Mouse (Mus musculus): ENCODE data around the gene Clp1. TPM values are rescaled to one million over a fixed set of nuclear protein-coding genes. Genes with fewer than 3 reads are reported as not detected.

The Clp1 gene
- total and polyA plus RNA-seq, 3 experiments = 27.1 to 29.8 TPM; not detected in 1

GRCm38 (mm10) chr2:84679016-84679415 lies 48.1 kb downstream of the Clp1 start, which contains the start of gene Tmx2:
Tmx2 (minus strand) TSS chr2:84679140.
- peak within 1 kb of the TSS; percentile 82 for H3K9ac ChIP-seq (ENCODE audit: control insufficient read depth, low read depth, low read length, poor library complexity, severe bottlenecking)
- no peaks in the 10 kb centered on the region for H3K27me3 ChIP-seq (ENCODE audit: control insufficient read depth in 1 of 2, insufficient read depth in 2 of 2, low read length in 2 of 2)
- H3K79me2 ChIP-seq (ENCODE audit: control insufficient read depth, insufficient read depth, low read length, poor library complexity) = peaks cover 26% of the 10 kb centered on the region
- TF ChIP-seq RCOR1 (IDR thresholded peaks at IDR 0.05; ENCODE audit: low read depth, low read length) (no peak), TCF12 (IDR thresholded peaks at IDR 0.05; ENCODE audit: low read depth, low read length) (no peak), MEF2A (IDR thresholded peaks at IDR 0.05; ENCODE audit: extremely low read depth, insufficient replicate concordance, low read depth, low read length, poor library complexity, severe bottlenecking) (no peak), TBP (IDR thresholded peaks at IDR 0.05; ENCODE audit: low read depth, low read length) (no peak), E2F4 (IDR thresholded peaks at IDR 0.05; ENCODE audit: borderline replicate concordance, low read depth, low read length) (no peak), CTCF (IDR thresholded peaks at IDR 0.05 in 2 of 3, conservative IDR thresholded peaks at IDR 0.05 in 1 of 3; ENCODE audit: control insufficient read depth in 1 of 3, insufficient read depth in 1 of 3, low read depth in 2 of 3, low read length in 3 of 3, poor library complexity in 1 of 3, severe bottlenecking in 1 of 3) (no peak), CHD2 (IDR thresholded peaks at IDR 0.05; ENCODE audit: low read length) (no peak), MAX (IDR thresholded peaks at IDR 0.05; ENCODE audit: low read length) (no peak), MAZ (IDR thresholded peaks at IDR 0.05; ENCODE audit: low read depth, low read length) (no peak), SIN3A (IDR thresholded peaks at IDR 0.05; ENCODE audit: low read length) (no peak)
- peak within 1 kb of the TSS; percentile 70 to 92 for H3K4me3 ChIP-seq (ENCODE audit: control insufficient read depth in 1 of 2, insufficient read depth in 1 of 2, low read depth in 2 of 2, low read length in 2 of 2)
- peaks cover 2 to 31% of the 10 kb centered on the region in 2 experiments; a peak in 3 of 4 replicates for H3K36me3 ChIP-seq (ENCODE audit: control insufficient read depth in 1 of 2, insufficient read depth in 2 of 2, low read length in 2 of 2)
- peak within 1 kb of the TSS; percentile 30; the same call in 1 of the 2 replicates for H3K27ac ChIP-seq (ENCODE audit: control insufficient read depth, low read depth, low read length)
- peak; percentile 30 for DNase-seq (ENCODE audit: low read depth, low spot score)
- H3K4me1 ChIP-seq (ENCODE audit: control insufficient read depth in 1 of 2, insufficient read depth in 2 of 2, low read length in 2 of 2) = peaks cover 13 to 14% of the 10 kb centered on the region in 2 experiments
- H3K9me3 ChIP-seq (replicated peaks; ENCODE audit: insufficient read depth, low read length) = no peaks in the 10 kb centered on the region

DNA sequence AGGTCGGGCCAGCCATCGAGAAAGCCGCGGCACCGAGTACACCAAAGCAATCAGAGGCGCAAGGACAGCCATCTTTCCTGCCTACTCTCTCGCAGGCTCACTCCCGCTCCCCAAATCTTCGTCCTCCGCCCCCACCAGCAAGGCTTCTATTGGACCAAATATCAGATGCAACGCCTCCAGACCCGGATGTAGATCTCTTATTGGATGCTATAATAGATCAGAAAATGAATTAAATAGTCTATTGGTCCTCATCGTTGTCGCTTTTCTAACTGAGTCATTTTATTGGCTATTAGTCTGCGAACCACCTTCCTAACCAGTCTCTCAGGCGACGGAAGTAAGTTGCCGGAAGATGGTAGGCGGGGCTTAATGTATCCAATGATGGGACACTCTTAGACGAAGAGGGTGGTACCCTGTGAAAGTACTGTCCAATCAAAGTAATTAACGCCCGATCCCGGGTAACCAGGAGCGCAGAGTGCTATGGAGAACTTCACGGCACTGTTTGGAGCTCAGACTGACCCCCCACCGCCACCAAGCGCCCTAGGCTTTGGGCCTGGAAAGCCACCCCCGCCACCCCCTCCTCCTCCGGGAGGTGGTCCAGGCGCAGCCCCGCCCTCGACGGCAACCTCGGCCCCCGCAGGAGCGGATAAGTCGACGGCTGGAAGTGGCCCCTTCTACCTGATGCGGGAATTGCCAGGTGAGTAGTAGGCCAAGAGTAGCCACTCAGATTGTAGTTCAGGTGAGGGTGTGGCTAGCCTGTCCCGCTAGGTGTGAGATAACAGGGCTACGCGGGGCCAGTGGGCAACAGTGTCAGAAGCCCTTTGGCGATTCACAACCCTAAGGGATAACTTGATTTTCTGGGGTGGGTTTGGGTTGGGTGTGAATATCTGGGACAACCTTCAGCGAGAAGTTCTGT lies 48.9 kb downstream of the Clp1 start, which contains the start of the genes Gm28635 and Med19:
Gene Gm28635 (minus strand): TSS at position 74 of the 913 bp plus-strand sequence.
Gene Med19 (plus strand): TSS at position 435 of the 913 bp plus-strand sequence.
- peak within 1 kb of the TSS; percentile 45 for H3K27ac ChIP-seq (ENCODE audit: control insufficient read depth, low read depth, low read length)
- peak within 1 kb of the TSS; percentile 88 to 94 for H3K4me3 ChIP-seq (ENCODE audit: control insufficient read depth in 1 of 2, insufficient read depth in 1 of 2, low read depth in 2 of 2, low read length in 2 of 2)
- peaks cover 2 to 25% of the 10 kb centered on the region in 2 experiments; a peak in 3 of 4 replicates for H3K36me3 ChIP-seq (ENCODE audit: control insufficient read depth in 1 of 2, insufficient read depth in 2 of 2, low read length in 2 of 2)
- TF ChIP-seq MXI1 (IDR thresholded peaks at IDR 0.05; ENCODE audit: low read depth, low read length) (peak; percentile 54), CHD2 (IDR thresholded peaks at IDR 0.05; ENCODE audit: low read length) (peak; percentile 93), POLR2A (IDR thresholded peaks at IDR 0.05; ENCODE audit: control insufficient read depth in 1 of 2, insufficient read depth in 1 of 2, low read depth in 1 of 2, low read length in 2 of 2, poor library complexity in 1 of 2) (peak; percentile 9 to 77; a peak in 2 of 4 replicates), NRF1 (IDR thresholded peaks at IDR 0.05; ENCODE audit: insufficient read depth, low read depth, low read length, poor library complexity, severe bottlenecking) (0 out of 2 replicates have a peak, but pooled peaks have one; percentile 24), JUND (IDR thresholded peaks at IDR 0.05; ENCODE audit: low read depth, low read length) (peak; percentile 36; the same call in 1 of the 2 replicates), NELFE (IDR thresholded peaks at IDR 0.05; ENCODE audit: low read depth, low read length) (peak; percentile 66), MYC (IDR thresholded peaks at IDR 0.05; ENCODE audit: low read depth, low read length) (peak; percentile 18; the same call in 1 of the 2 replicates), GATA1 (IDR thresholded peaks at IDR 0.05; ENCODE audit: low read depth, low read length) (0 out of 2 replicates have a peak, but pooled peaks have one; percentile 20), TBP (IDR thresholded peaks at IDR 0.05; ENCODE audit: low read depth, low read length) (peak; percentile 16), BHLHE40 (IDR thresholded peaks at IDR 0.05; ENCODE audit: borderline replicate concordance, low read depth, low read length) (no peak), MAZ (IDR thresholded peaks at IDR 0.05; ENCODE audit: low read depth, low read length) (peak; percentile 97), ELF1 (IDR thresholded peaks at IDR 0.05; ENCODE audit: low read depth, low read length) (peak; percentile 84), POLR2AphosphoS5 (IDR thresholded peaks at IDR 0.05; ENCODE audit: borderline replicate concordance, low read depth, low read length) (no peak), POLR2AphosphoS2 (IDR thresholded peaks at IDR 0.05; ENCODE audit: low read length) (peak; percentile 63; the same call in 1 of the 2 replicates), HCFC1 (IDR thresholded peaks at IDR 0.05; ENCODE audit: low read depth, low read length) (peak; percentile 91), GABPA (IDR thresholded peaks at IDR 0.05; ENCODE audit: low read depth, low read length) (no peak), EP300 (IDR thresholded peaks at IDR 0.05; ENCODE audit: low read depth in 1 of 2, low read length in 2 of 2) (no peak), KAT2A (conservative IDR thresholded peaks at IDR 0.05; ENCODE audit: low read depth, low read length) (peak; percentile 83), SIN3A (IDR thresholded peaks at IDR 0.05; ENCODE audit: low read length) (peak; percentile 73; the same call in 1 of the 2 replicates)
- H3K9ac ChIP-seq (ENCODE audit: control insufficient read depth, low read depth, low read length, poor library complexity, severe bottlenecking) = peak within 1 kb of the TSS; percentile 83
- no peaks in the 10 kb centered on the region for H3K9me3 ChIP-seq (replicated peaks; ENCODE audit: insufficient read depth, low read length)
- DNase-seq (ENCODE audit: low read depth, low spot score) = peak; percentile 99
- peaks cover 7 to 14% of the 10 kb centered on the region in 2 experiments for H3K4me1 ChIP-seq (ENCODE audit: control insufficient read depth in 1 of 2, insufficient read depth in 2 of 2, low read length in 2 of 2)
- H3K79me2 ChIP-seq (ENCODE audit: control insufficient read depth, insufficient read depth, low read length, poor library complexity) = peaks cover 26% of the 10 kb centered on the region
- H3K27me3 ChIP-seq (ENCODE audit: control insufficient read depth in 1 of 2, insufficient read depth in 2 of 2, low read length in 2 of 2) = no peaks in the 10 kb centered on the region
